In genomic region chr8:56083654-56084053, GRCm38 (mm10) we compare ENCODE assay signal across 23 mouse cellular contexts.
A peak's percentile ranks its signal among the peaks of the same experiment; 100 is the strongest.
DNase-seq lines count a peak whose midpoint lies in the region; ATAC-seq and TF ChIP-seq lines count a peak whose summit lies in the region.
"Had no signal": no experiment of that assay in that cellular context is flagged by ENCODE, and none has a peak within 500 bp of the region (broad histone marks: within the 10 kb centered on the region; RNA-seq: fewer than 3 reads in every experiment).

No protein-coding gene starts in this region.

- no peaks in the 10 kb centered on the region for H3K9me3 ChIP-seq in midbrain, embryonic 11.5 days (ENCODE audit: control insufficient read depth, low read length)
- no peaks in the 10 kb centered on the region for H3K9me3 ChIP-seq in midbrain, embryonic 10.5 days (replicated peaks)

- no peak for TF ChIP-seq POLR2A in embryonic fibroblast, embryonic 13.5 days (IDR thresholded peaks at IDR 0.05; ENCODE audit: low read depth, low read length)
- TF ChIP-seq POLR2A in myocyte (IDR thresholded peaks at IDR 0.05; ENCODE audit: insufficient read length, low read depth) = no peak

- no peaks in the 10 kb centered on the region for H3K79me3 ChIP-seq in C2C12 (ENCODE audit: low read depth)

- no peak overlapping the region for H3K27ac ChIP-seq in midbrain, embryonic 11.5 days (ENCODE audit: low read depth, low read length)
- no peak overlapping the region for H3K27ac ChIP-seq in midbrain, embryonic 10.5 days (replicated peaks)
- H3K27ac ChIP-seq in embryonic fibroblast, embryonic 13.5 days (ENCODE audit: insufficient read depth, low read length) = peak overlapping the region; percentile 47; the same call in 1 of the 2 replicates

- no peaks in the 10 kb centered on the region for H3K36me3 ChIP-seq in midbrain, embryonic 11.5 days (ENCODE audit: control insufficient read depth, insufficient read depth, low read length)
- no peaks in the 10 kb centered on the region for H3K36me3 ChIP-seq in midbrain, embryonic 10.5 days
- H3K36me3 ChIP-seq in C2C12 (ENCODE audit: control insufficient read depth, insufficient read depth) (no peaks in the 10 kb centered on the region), myocyte (ENCODE audit: control insufficient read depth, insufficient read depth) (no peaks in the 10 kb centered on the region)
- H3K36me3 ChIP-seq: G1E had no signal

- no peak for ATAC-seq in midbrain, embryonic 11.5 days (ENCODE audit: low FRiP score)
- ATAC-seq: activated CD4-positive, CD25-positive, alpha-beta regulatory T cell, adult 4 months; CD4-positive, CD25-positive, alpha-beta regulatory T cell, adult 4 months; Patski had no signal

- no peak overlapping the region for H3K4me3 ChIP-seq in midbrain, embryonic 11.5 days (ENCODE audit: low read depth, low read length)
- H3K4me3 ChIP-seq in midbrain, embryonic 10.5 days = no peak overlapping the region
- H3K4me3 ChIP-seq in C2C12 (ENCODE audit: insufficient read depth, poor library complexity, severe bottlenecking) = no peak overlapping the region
- H3K4me3 ChIP-seq in embryonic fibroblast, embryonic 13.5 days (ENCODE audit: insufficient read depth, low read length) = no peak overlapping the region
- H3K4me3 ChIP-seq in myocyte = no peak overlapping the region

- DNase-seq in midbrain, embryonic 11.5 days (ENCODE audit: low spot score, missing footprints) = peak; percentile 39
- no peak for DNase-seq in midbrain, embryonic 10.5 days (ENCODE audit: low spot score)
- no peak for DNase-seq in kidney, postnatal 14 days
- no peak for DNase-seq in frontal cortex, adult 2 months (ENCODE audit: extremely low spot score in 1 of 2, low spot score in 1 of 2)
- no peak for DNase-seq in right cerebral cortex, postnatal 10 days (ENCODE audit: low spot score in 2 of 2)
- DNase-seq: adrenal gland, adult 2 months; adrenal gland, adult 8-10 months; adrenal gland, postnatal 10 days; adrenal gland, postnatal 14 days; adrenal gland, postnatal 25 days; adrenal gland, postnatal 36 days; B cell, adult 2 months; cerebellum, adult 11 months; cerebellum, adult 11-12 months; cerebellum, adult 18-20 months had no signal

- TF ChIP-seq CTCF in C2C12 (IDR thresholded peaks at IDR 0.05; ENCODE audit: control insufficient read depth, insufficient read depth, insufficient read length) = no peak
- TF ChIP-seq CTCF in embryonic fibroblast, embryonic 13.5 days (IDR thresholded peaks at IDR 0.05; ENCODE audit: borderline replicate concordance, insufficient read depth, low read length) = no peak

- H3K9ac ChIP-seq in midbrain, embryonic 11.5 days (ENCODE audit: low read length) = no peak overlapping the region

- no peaks in the 10 kb centered on the region for H3K79me2 ChIP-seq in C2C12 (ENCODE audit: control insufficient read depth, insufficient read depth)
- no peaks in the 10 kb centered on the region for H3K79me2 ChIP-seq in myocyte (ENCODE audit: control insufficient read depth, insufficient read depth)

- no peaks in the 10 kb centered on the region for H3K27me3 ChIP-seq in midbrain, embryonic 11.5 days (ENCODE audit: control insufficient read depth, insufficient read depth, low read length)
- H3K27me3 ChIP-seq in midbrain, embryonic 10.5 days (ENCODE audit: low read depth, poor library complexity, severe bottlenecking) = no peaks in the 10 kb centered on the region
- H3K27me3 ChIP-seq in C2C12 (ENCODE audit: control insufficient read depth, insufficient read depth, insufficient read length) = no peaks in the 10 kb centered on the region
- H3K27me3 ChIP-seq in myocyte (ENCODE audit: control insufficient read depth, insufficient read depth, insufficient read length) = no peaks in the 10 kb centered on the region
- H3K27me3 ChIP-seq: CH12.LX had no signal

- H3K4me2 ChIP-seq in midbrain, embryonic 11.5 days = no peak overlapping the region
- no peak overlapping the region for H3K4me2 ChIP-seq in myocyte (ENCODE audit: low read depth)

- no peak overlapping the region for H3ac ChIP-seq in C2C12 (ENCODE audit: control insufficient read depth, insufficient read length, low read depth)
- H3ac ChIP-seq in myocyte (ENCODE audit: control insufficient read depth, insufficient read length) = no peak overlapping the region

- H3K4me1 ChIP-seq in midbrain, embryonic 11.5 days (ENCODE audit: control insufficient read depth, insufficient read depth, low read length) = no peaks in the 10 kb centered on the region
- H3K4me1 ChIP-seq in midbrain, embryonic 10.5 days = no peaks in the 10 kb centered on the region
- H3K4me1 ChIP-seq in embryonic fibroblast, embryonic 13.5 days (ENCODE audit: control insufficient read depth, insufficient read depth, low read length) = no peaks in the 10 kb centered on the region

TF ChIP-seq in C2C12, 6 proteins besides CTCF, POLR2A, EP300 and RAD21:
- TF ChIP-seq FOSL1 (IDR thresholded peaks at IDR 0.05; ENCODE audit: insufficient read depth, low read length, poor library complexity, severe bottlenecking) (peak; percentile 65), MAX (IDR thresholded peaks at IDR 0.05) (no peak), CEBPB (IDR thresholded peaks at IDR 0.05; ENCODE audit: low read depth) (peak; percentile 97), MYOG (IDR thresholded peaks at IDR 0.05; ENCODE audit: control insufficient read depth, extremely low read depth, insufficient read length) (no peak), USF1 (IDR thresholded peaks at IDR 0.05; ENCODE audit: low read depth) (no peak), MYOD1 (IDR thresholded peaks at IDR 0.05; ENCODE audit: control insufficient read depth, insufficient read length, low read depth) (no peak)

TF ChIP-seq in myocyte, 11 proteins besides CTCF, POLR2A, EP300 and RAD21:
- no peak for TF ChIP-seq SRF (IDR thresholded peaks at IDR 0.05; ENCODE audit: control insufficient read depth, insufficient read length, low read depth)
- no peak for TF ChIP-seq E2F4 (IDR thresholded peaks at IDR 0.05; ENCODE audit: insufficient read depth)
- no peak for TF ChIP-seq TCF12 (IDR thresholded peaks at IDR 0.05; ENCODE audit: insufficient read depth, poor library complexity, severe bottlenecking)
- no peak for TF ChIP-seq TCF3 (IDR thresholded peaks at IDR 0.05; ENCODE audit: insufficient read length, low read depth)
- no peak for TF ChIP-seq POLR2AphosphoS2 (IDR thresholded peaks at IDR 0.05; ENCODE audit: insufficient read length, low read depth)
- TF ChIP-seq REST (IDR thresholded peaks at IDR 0.05; ENCODE audit: insufficient read depth, insufficient read length) = no peak
- peak; percentile 96 for TF ChIP-seq CEBPB (IDR thresholded peaks at IDR 0.05; ENCODE audit: insufficient read depth, poor library complexity, severe bottlenecking)
